Mouse (Mus musculus) midbrain, postnatal 0 days (tissue): ENCODE measurements around the gene Gm49325. TPM values are rescaled to one million over a fixed set of nuclear protein-coding genes. Genes with fewer than 3 reads are reported as not detected.

Experiments used
- ATAC-seq: fragments of 200-750 bp; cut with Nextera tagmentation; 2 replicates; pipeline ENCODE4 v1.8.0; 2017; ENCODE audit warnings: moderate number of reproducible peaks, mild to moderate bottlenecking, moderate TSS enrichment, moderate library complexity; ENCODE audit not compliant: low FRiP score
- DNase-seq: peaks from one replicate; pipeline ENCODE4 v3.0.0-alpha.2; 2015; ENCODE audit warnings: low spot score
- H3K27ac ChIP-seq: fragments of 300-500 bp; sonication (generic); 2 replicates; pipeline ENCODE4 v1.5.1; 2014; ENCODE audit warnings: low read depth, mild to moderate bottlenecking, low read length, mixed read lengths
- H3K27me3 ChIP-seq: fragments of 300-500 bp; sonication (generic); 2 replicates; pipeline ENCODE4 v1.6.1; 2014; ENCODE audit warnings: low read length, control low read depth, mixed read lengths; ENCODE audit not compliant: insufficient read depth
- H3K36me3 ChIP-seq: fragments of 300-500 bp; sonication (generic); 2 replicates; pipeline ENCODE4 v1.6.1; 2014; ENCODE audit warnings: low read length, control low read depth, mixed read lengths; ENCODE audit not compliant: insufficient read depth
- H3K4me1 ChIP-seq: fragments of 300-500 bp; sonication (generic); 2 replicates; pipeline ENCODE4 v1.6.1; 2014; ENCODE audit warnings: mild to moderate bottlenecking, control low read depth, antibody characterized with exemption, low read length, mixed read lengths; ENCODE audit not compliant: insufficient read depth
- H3K4me2 ChIP-seq: fragments of 300-500 bp; sonication (generic); 2 replicates; pipeline ENCODE4 v1.6.1; 2014; ENCODE audit warnings: low read depth, mild to moderate bottlenecking, low read length, mixed read lengths; ENCODE audit not compliant: poor library complexity, severe bottlenecking
- H3K4me3 ChIP-seq: fragments of 300-500 bp; sonication (generic); 2 replicates; pipeline ENCODE4 v1.5.1; 2014; ENCODE audit warnings: low read depth, mild to moderate bottlenecking, low read length, moderate library complexity
- H3K9ac ChIP-seq: fragments of 300-500 bp; sonication (generic); replicated peaks from 2 replicates; pipeline ENCODE4 v1.6.1; 2014; ENCODE audit warnings: mild to moderate bottlenecking, low read length, moderate library complexity, mixed read lengths; ENCODE audit not compliant: poor library complexity, severe bottlenecking
- H3K9me3 ChIP-seq: fragments of 300-500 bp; sonication (generic); 2 replicates; pipeline ENCODE4 v1.6.1; 2016; ENCODE audit warnings: low read length, control low read depth
- CTCF ChIP-seq: IDR thresholded peaks from 2 replicates; pipeline ENCODE4 v1.5.1; 2016; ENCODE audit warnings: antibody characterized with exemption, mild to moderate bottlenecking
- WGBS: fragments of 180-500 bp; shearing (Covaris S2); extraction: QIAGEN DNeasy Blood & Tissue Kit; methylation state at CpG from one replicate; pipeline ENCODE4 v1.1.7; 2014; 5-methylcytosine and 5-hydroxymethylcytosine counted together
- polyA plus RNA-seq: library from polyadenylated mRNA; unstranded; fragments of >200 nt; fragmentation: Nextera tagmentation; extraction: Ambion mirVana; gene quantifications from 2 replicates; pipeline ENCODE4 v1.2.1, GENCODE M21; 2015
- total RNA-seq: library from RNA; depleted of rRNA; stranded (reverse); fragments of >200 nt; gene quantifications from 2 replicates; pipeline ENCODE4 v1.2.3, GENCODE M21; 2014

The Gm49325 gene
- total and polyA plus RNA-seq, 2 experiments from 2014 or later, result 10.5 TPM; not detected in 1

GRCm38 (mm10) chr10:77591546-77591945, 14.5 kb upstream of the Gm49325 start:
- H3K36me3 ChIP-seq, result peaks cover 57% of the 10 kb centered on the region
- H3K4me3 ChIP-seq, result no peak overlapping the region
- no peak overlapping the region for H3K27ac ChIP-seq
- H3K27me3 ChIP-seq, result no peaks in the 10 kb centered on the region
- no peaks in the 10 kb centered on the region for H3K9me3 ChIP-seq
- H3K4me2 ChIP-seq, result no peak overlapping the region
- no peak for TF ChIP-seq CTCF
- 82% methylated on average over 6 of the region's 6 CpGs for WGBS
- DNase-seq, result no peak
- no peaks in the 10 kb centered on the region for H3K4me1 ChIP-seq
- H3K9ac ChIP-seq, result no peak overlapping the region
- no peak for ATAC-seq

DNA sequence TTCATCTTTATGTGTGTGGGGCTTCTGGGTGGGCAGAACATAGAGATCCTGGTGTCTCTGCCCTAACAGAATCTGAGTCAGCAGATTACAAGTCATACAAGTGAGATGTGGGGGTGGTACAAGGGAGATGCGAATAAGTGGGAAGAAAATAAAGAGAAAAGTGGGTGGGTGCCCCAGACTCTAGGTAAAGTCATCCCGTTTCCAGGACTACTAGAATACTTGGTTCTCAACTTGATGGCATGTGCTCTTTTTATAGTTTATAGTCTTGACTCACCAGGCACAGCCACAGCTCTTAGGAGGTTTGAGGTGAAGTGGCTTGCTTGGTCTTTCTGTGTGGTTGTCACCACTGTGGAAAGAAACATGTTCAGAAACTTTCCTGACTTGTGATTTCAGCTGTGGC, 9.9 kb upstream of the Gm49325 start:
- DNase-seq, result no peak
- peaks cover 67% of the 10 kb centered on the region for H3K36me3 ChIP-seq
- TF ChIP-seq CTCF, result no peak

DNA sequence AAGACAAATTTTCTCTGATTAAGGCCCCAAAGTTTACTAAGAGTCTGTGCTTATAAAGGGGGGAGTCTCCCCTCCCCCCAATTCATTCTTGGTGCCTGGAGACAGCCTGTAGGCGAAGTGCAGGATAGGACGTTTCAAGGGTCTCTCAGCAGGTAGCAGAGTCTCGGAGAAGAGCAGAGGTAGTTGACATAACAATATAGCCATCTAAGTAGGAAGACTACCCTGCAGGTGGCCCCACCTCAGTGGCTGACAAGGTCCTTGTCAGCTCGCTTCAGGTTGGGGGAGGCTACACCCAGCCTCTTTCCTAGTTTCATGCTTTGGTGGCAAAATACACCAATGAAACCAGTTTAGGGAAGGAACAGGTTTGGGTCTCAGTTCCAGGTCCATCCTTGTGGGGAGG, 3.0 kb upstream of the Gm49325 start:
- Histone ChIP-seq H3K4me1 (peaks cover 8% of the 10 kb centered on the region; the same call in 1 of the 2 replicates), H3K36me3 (peaks cover 17% of the 10 kb centered on the region), H3K4me3 (no peak overlapping the region), H3K9ac (no peak overlapping the region), H3K9me3 (no peaks in the 10 kb centered on the region), H3K27me3 (no peaks in the 10 kb centered on the region), H3K27ac (no peak overlapping the region), H3K4me2 (no peak overlapping the region)
- ATAC-seq (no peak), DNase-seq (no peak)
- WGBS, result 55% methylated on average over 4 of the region's 4 CpGs
- TF ChIP-seq CTCF, result no peak

More for the DNA sequence above, 9.9 kb upstream of the Gm49325 start:
- Histone ChIP-seq H3K4me3 (no peak overlapping the region), H3K4me1 (no peaks in the 10 kb centered on the region), H3K27me3 (no peaks in the 10 kb centered on the region), H3K4me2 (no peak overlapping the region), H3K9ac (no peak overlapping the region), H3K27ac (no peak overlapping the region), H3K9me3 (no peaks in the 10 kb centered on the region)
- WGBS, result 96% methylated on average over 2 of the region's 2 CpGs
- ATAC-seq, result no peak

- no peak overlapping the region for H3K4me3 ChIP-seq
- no peak overlapping the region for H3K27ac ChIP-seq
- no peak overlapping the region for H3K4me2 ChIP-seq
- H3K9ac ChIP-seq, result no peak overlapping the region
- TF ChIP-seq CTCF, result peak; percentile 55
- peaks cover 7% of the 10 kb centered on the region; the same call in 1 of the 2 replicates for H3K36me3 ChIP-seq
- H3K27me3 ChIP-seq, result no peaks in the 10 kb centered on the region
- H3K9me3 ChIP-seq, result no peaks in the 10 kb centered on the region
- no peak for DNase-seq
- no peak for ATAC-seq
- WGBS, result 90% methylated on average over 6 of the region's 6 CpGs
- peaks cover 8% of the 10 kb centered on the region; the same call in 1 of the 2 replicates for H3K4me1 ChIP-seq
These were observed 1.9 kb upstream of the Gm49325 start for GRCm38 (mm10) chr10:77604111-77604510.

DNA sequence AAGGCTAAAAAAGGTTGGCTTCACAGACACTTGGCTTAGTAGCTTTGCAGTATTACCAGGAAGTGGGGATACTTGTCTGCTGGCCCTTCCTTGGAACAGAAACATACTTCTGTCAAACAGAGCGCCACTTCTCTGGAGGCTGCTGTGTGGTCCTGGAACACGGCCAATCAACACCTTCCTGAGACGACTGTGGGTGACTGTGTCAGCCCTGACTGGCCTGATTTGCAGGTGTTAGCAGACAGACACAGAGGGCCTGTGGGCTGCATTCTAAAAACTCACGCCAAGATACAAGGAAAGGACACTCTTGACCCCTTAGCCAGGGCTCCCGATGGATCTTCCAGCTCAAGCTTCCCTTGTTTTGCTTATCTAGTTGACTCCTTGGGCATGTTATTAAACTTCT, 1.0 kb upstream of the Gm49325 start:
- peak overlapping the region; percentile 96 for H3K27ac ChIP-seq
- no peak for TF ChIP-seq CTCF
- no peak for DNase-seq

GRCm38 (mm10) chr10:77605368-77605767, 629 bp upstream of the Gm49325 start:
- Histone ChIP-seq H3K9ac (0 out of 2 replicates have a peak overlapping the region, but pooled peaks have one; percentile 84), H3K27me3 (no peaks in the 10 kb centered on the region), H3K27ac (peak overlapping the region; percentile 96), H3K4me3 (peak overlapping the region; percentile 64), H3K4me2 (peak overlapping the region; percentile 63), H3K9me3 (no peaks in the 10 kb centered on the region), H3K4me1 (peaks cover 8% of the 10 kb centered on the region; the same call in 1 of the 2 replicates), H3K36me3 (peaks cover 2% of the 10 kb centered on the region; the same call in 1 of the 2 replicates)
- ATAC-seq, result no peak; the same call in 1 of the 2 replicates
- 29% methylated on average over 1 of the region's 1 CpGs for WGBS
- DNase-seq, result peak; percentile 60
- TF ChIP-seq CTCF, result peak; percentile 77

More for the DNA sequence above, 1.0 kb upstream of the Gm49325 start:
- Histone ChIP-seq H3K36me3 (peaks cover 2% of the 10 kb centered on the region; the same call in 1 of the 2 replicates), H3K4me2 (no peak overlapping the region), H3K4me3 (no peak overlapping the region), H3K27me3 (no peaks in the 10 kb centered on the region), H3K4me1 (peaks cover 8% of the 10 kb centered on the region; the same call in 1 of the 2 replicates), H3K9ac (no peak overlapping the region), H3K9me3 (no peaks in the 10 kb centered on the region)
- WGBS, result 81% methylated on average over 5 of the region's 5 CpGs
- ATAC-seq, result no peak
